Mouse (Mus musculus): Measurements from ENCODE around the gene Mybbp1a.

DNA sequence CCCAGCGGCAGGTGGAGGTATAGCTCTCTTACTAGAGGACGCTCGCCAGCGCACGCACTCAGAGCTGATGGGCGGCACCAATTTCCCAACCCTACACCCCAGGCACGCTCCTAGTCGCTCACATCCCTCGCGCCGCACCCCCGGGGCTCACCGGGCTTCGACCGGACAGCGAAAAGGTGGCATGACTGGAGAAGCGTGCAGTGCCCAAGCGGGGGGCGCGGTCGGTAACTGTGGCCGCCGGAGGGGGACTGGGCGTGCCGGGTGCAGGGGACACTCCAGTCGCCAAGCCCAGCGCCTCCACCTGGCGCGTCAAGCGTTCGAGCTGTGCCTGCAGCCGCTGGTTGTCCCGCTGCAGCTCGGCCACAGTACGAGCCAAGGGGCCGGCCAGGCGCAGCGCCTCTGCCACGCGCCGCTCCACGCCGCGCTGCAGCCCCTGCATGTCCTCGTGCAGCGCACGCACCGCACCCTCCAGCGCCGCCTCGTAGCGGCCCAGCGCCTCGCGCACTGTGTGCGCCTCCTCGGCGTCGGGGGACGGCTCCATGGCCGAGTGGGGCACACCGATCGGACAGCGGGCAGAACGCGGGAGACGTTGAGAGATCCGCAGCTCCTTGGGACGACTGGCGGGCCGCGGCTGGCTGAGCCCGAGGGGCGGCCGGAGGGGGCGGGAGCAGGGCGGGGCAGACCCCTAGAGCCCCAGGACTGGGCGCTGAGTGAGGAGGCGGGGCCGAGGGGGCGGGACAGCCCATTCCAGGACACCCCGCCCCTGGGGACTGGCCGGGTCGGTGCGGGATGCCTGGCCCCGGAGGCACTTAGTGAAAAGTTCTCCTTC, 29.8 kb upstream of the Mybbp1a start, which contains the start of gene Smtnl2:
- TF ChIP-seq POLR2A (IDR thresholded peaks at IDR 0.05; ENCODE audit: low read depth, low read length) (peak; percentile 33; the same call in 1 of the 2 replicates), CTCF (IDR thresholded peaks at IDR 0.05; ENCODE audit: borderline replicate concordance, insufficient read depth, low read length) (no peak)
